Mouse (Mus musculus) neural tube, embryonic 11.5 days (tissue): Measurements from ENCODE around the gene Zbtb18. TPM values are rescaled to one million over a fixed set of nuclear protein-coding genes. Genes with fewer than 3 reads are reported as not detected.

Source experiments
- ATAC-seq: fragments of 200-750 bp; cut with Nextera tagmentation; 2 replicates; pipeline ENCODE4 v1.8.0; 2017; ENCODE audit warnings: moderate number of reproducible peaks, mild to moderate bottlenecking, moderate TSS enrichment, moderate library complexity; ENCODE audit not compliant: insufficient read depth, low FRiP score, low TSS enrichment
- DNase-seq: peaks from one replicate; pipeline ENCODE4 v3.0.0-alpha.2; 2015; ENCODE audit warnings: low spot score
- H3K27ac ChIP-seq: fragments of 300-500 bp; sonication (generic); 2 replicates; pipeline ENCODE4 v1.5.1; 2014; ENCODE audit warnings: low read depth, mild to moderate bottlenecking, low read length
- H3K27me3 ChIP-seq: fragments of 300-500 bp; sonication (generic); 2 replicates; pipeline ENCODE4 v1.6.1; 2014; ENCODE audit warnings: mild to moderate bottlenecking, low read length, mixed read lengths; ENCODE audit not compliant: control insufficient read depth, insufficient read depth
- H3K36me3 ChIP-seq: fragments of 300-500 bp; sonication (generic); 2 replicates; pipeline ENCODE4 v1.6.1; 2014; ENCODE audit warnings: mild to moderate bottlenecking, low read length, moderate library complexity, mixed read lengths; ENCODE audit not compliant: control insufficient read depth, insufficient read depth
- H3K4me1 ChIP-seq: fragments of 300-500 bp; sonication (generic); 2 replicates; pipeline ENCODE4 v1.6.1; 2014; ENCODE audit warnings: low read length, mixed read lengths; ENCODE audit not compliant: control insufficient read depth, insufficient read depth
- H3K4me2 ChIP-seq: fragments of 300-500 bp; sonication (generic); 2 replicates; pipeline ENCODE4 v1.6.1; 2014; ENCODE audit warnings: low read depth, mild to moderate bottlenecking, moderate library complexity
- H3K4me3 ChIP-seq: fragments of 300-500 bp; sonication (generic); 2 replicates; pipeline ENCODE4 v1.5.1; 2014; ENCODE audit warnings: low read depth, low read length
- H3K9ac ChIP-seq: fragments of 300-500 bp; sonication (generic); 2 replicates; pipeline ENCODE4 v1.6.1; 2014; ENCODE audit warnings: mild to moderate bottlenecking, low read length
- H3K9me3 ChIP-seq: fragments of 300-500 bp; sonication (generic); 2 replicates; pipeline ENCODE4 v1.6.1; 2016; ENCODE audit warnings: low read length; ENCODE audit not compliant: control insufficient read depth
- WGBS: fragments of 180-500 bp; shearing (Covaris S2); extraction: QIAGEN DNeasy Blood & Tissue Kit; methylation state at CpG from one replicate; pipeline ENCODE4 v1.1.7; 2014; 5-methylcytosine and 5-hydroxymethylcytosine counted together
- polyA plus RNA-seq: library from polyadenylated mRNA; unstranded; fragments of >200 nt; fragmentation: Nextera tagmentation; extraction: Ambion mirVana; gene quantifications from 2 replicates; pipeline ENCODE4 v1.2.1, GENCODE M21; 2014

The Zbtb18 gene
- polyA plus RNA-seq, 1 experiment from 2014 or later = 11.6 TPM

GRCm38 (mm10) chr1:177479356-177480004 lies 37.3 kb downstream of the Zbtb18 start:
- Histone ChIP-seq H3K4me1 (no peaks in the 10 kb centered on the region), H3K27me3 (no peaks in the 10 kb centered on the region), H3K4me2 (no peak overlapping the region), H3K27ac (no peak overlapping the region), H3K9me3 (no peaks in the 10 kb centered on the region), H3K4me3 (no peak overlapping the region), H3K36me3 (no peaks in the 10 kb centered on the region), H3K9ac (no peak overlapping the region)
- DNase-seq (no peak), ATAC-seq (no peak)
- 86% methylated on average over 10 of the region's 10 CpGs for WGBS

GRCm38 (mm10) chr1:177483612-177484011 lies 41.5 kb downstream of the Zbtb18 start:
- WGBS = 96% methylated on average over 2 of the region's 2 CpGs
- Histone ChIP-seq H3K4me1 (no peaks in the 10 kb centered on the region), H3K4me2 (no peak overlapping the region), H3K27ac (no peak overlapping the region), H3K4me3 (no peak overlapping the region), H3K9ac (no peak overlapping the region), H3K36me3 (no peaks in the 10 kb centered on the region), H3K9me3 (no peaks in the 10 kb centered on the region), H3K27me3 (no peaks in the 10 kb centered on the region)
- DNase-seq = no peak
- no peak for ATAC-seq

GRCm38 (mm10) chr1:177484280-177484679 lies 42.1 kb downstream of the Zbtb18 start:
- DNase-seq (no peak), ATAC-seq (no peak)
- Histone ChIP-seq H3K4me3 (no peak overlapping the region), H3K4me2 (no peak overlapping the region), H3K36me3 (no peaks in the 10 kb centered on the region), H3K27me3 (no peaks in the 10 kb centered on the region), H3K9me3 (no peaks in the 10 kb centered on the region), H3K4me1 (no peaks in the 10 kb centered on the region), H3K27ac (no peak overlapping the region), H3K9ac (no peak overlapping the region)
- 82% methylated on average over 7 of the region's 7 CpGs for WGBS

- no peak for ATAC-seq
These were observed 42.5 kb downstream of the Zbtb18 start for GRCm38 (mm10) chr1:177484680-177485079.

GRCm38 (mm10) chr1:177489844-177490243 lies 47.7 kb downstream of the Zbtb18 start:
- Histone ChIP-seq H3K9ac (no peak overlapping the region), H3K4me2 (no peak overlapping the region), H3K4me3 (no peak overlapping the region), H3K9me3 (no peaks in the 10 kb centered on the region), H3K27ac (no peak overlapping the region), H3K4me1 (no peaks in the 10 kb centered on the region), H3K27me3 (no peaks in the 10 kb centered on the region), H3K36me3 (no peaks in the 10 kb centered on the region)
- no peak for DNase-seq
- no peak for ATAC-seq
- WGBS = 75% methylated on average over 7 of the region's 7 CpGs

More at GRCm38 (mm10) chr1:177484680-177485079, 42.5 kb downstream of the Zbtb18 start:
- Histone ChIP-seq H3K9me3 (no peaks in the 10 kb centered on the region), H3K4me2 (no peak overlapping the region), H3K36me3 (no peaks in the 10 kb centered on the region), H3K9ac (peak overlapping the region; percentile 38; the same call in 1 of the 2 replicates), H3K27ac (no peak overlapping the region), H3K4me1 (no peaks in the 10 kb centered on the region), H3K4me3 (no peak overlapping the region), H3K27me3 (no peaks in the 10 kb centered on the region)
- DNase-seq = no peak
- WGBS = 52% methylated on average over 7 of the region's 7 CpGs

- ATAC-seq (peak; percentile 36; the same call in 1 of the 2 replicates), DNase-seq (no peak)
- H3K4me3 ChIP-seq = no peak overlapping the region
- WGBS = 36% methylated on average over 4 of the region's 4 CpGs
- H3K9me3 ChIP-seq = no peaks in the 10 kb centered on the region
- H3K4me1 ChIP-seq = no peaks in the 10 kb centered on the region
- no peak overlapping the region for H3K9ac ChIP-seq
- H3K27ac ChIP-seq = no peak overlapping the region
- H3K4me2 ChIP-seq = no peak overlapping the region
- H3K36me3 ChIP-seq = no peaks in the 10 kb centered on the region
- no peaks in the 10 kb centered on the region for H3K27me3 ChIP-seq
These were observed 48.7 kb downstream of the Zbtb18 start for GRCm38 (mm10) chr1:177490808-177491207.

- H3K4me1 ChIP-seq = no peaks in the 10 kb centered on the region
- ATAC-seq = no peak
- no peaks in the 10 kb centered on the region for H3K36me3 ChIP-seq
- H3K9ac ChIP-seq = no peak overlapping the region
- H3K9me3 ChIP-seq = no peaks in the 10 kb centered on the region
- no peak overlapping the region for H3K4me3 ChIP-seq
- no peaks in the 10 kb centered on the region for H3K27me3 ChIP-seq
- no peak overlapping the region for H3K4me2 ChIP-seq
- DNase-seq = no peak
- 60% methylated on average over 8 of the region's 8 CpGs for WGBS
- H3K27ac ChIP-seq = no peak overlapping the region
These were observed 49.1 kb downstream of the Zbtb18 start for GRCm38 (mm10) chr1:177491280-177491679.

GRCm38 (mm10) chr1:177494306-177494705 lies 52.2 kb downstream of the Zbtb18 start:
- Histone ChIP-seq H3K9me3 (no peaks in the 10 kb centered on the region), H3K4me1 (no peaks in the 10 kb centered on the region), H3K4me3 (no peak overlapping the region), H3K27me3 (no peaks in the 10 kb centered on the region), H3K36me3 (no peaks in the 10 kb centered on the region), H3K4me2 (no peak overlapping the region), H3K9ac (no peak overlapping the region), H3K27ac (no peak overlapping the region)
- ATAC-seq = no peak
- 84% methylated on average over 8 of the region's 8 CpGs for WGBS
- DNase-seq = no peak

GRCm38 (mm10) chr1:177494913-177495542 lies 52.9 kb downstream of the Zbtb18 start:
- no peaks in the 10 kb centered on the region for H3K36me3 ChIP-seq
- peak overlapping the region; percentile 21 for H3K4me2 ChIP-seq
- ATAC-seq (peak; percentile 36; the same call in 1 of the 2 replicates), DNase-seq (no peak)
- H3K9ac ChIP-seq = no peak overlapping the region
- WGBS = 29% methylated on average over 9 of the region's 9 CpGs
- H3K9me3 ChIP-seq = no peaks in the 10 kb centered on the region
- no peak overlapping the region for H3K4me3 ChIP-seq
- H3K27ac ChIP-seq = no peak overlapping the region
- no peaks in the 10 kb centered on the region for H3K4me1 ChIP-seq
- H3K27me3 ChIP-seq = no peaks in the 10 kb centered on the region
